Mouse (Mus musculus) thymus, adult 2 months (tissue): ENCODE results near the gene Ankrd13d. TPM values are rescaled to one million over a fixed set of nuclear protein-coding genes. Genes with fewer than 3 reads are reported as not detected.

ENCODE experiments used
- DNase-seq: peaks from one replicate; pipeline ENCODE4 v3.0.0; 2021
- H3K27ac ChIP-seq: fragments of 200-500 bp; 2 replicates; pipeline ENCODE4 v1.5.1; 2012; ENCODE audit warnings: low read length, control low read depth; ENCODE audit not compliant: control insufficient read depth, insufficient read depth
- H3K27me3 ChIP-seq: fragments of 200-500 bp; 2 replicates; pipeline ENCODE4 v1.6.1; 2012; ENCODE audit warnings: mild to moderate bottlenecking, low read length, moderate library complexity, mixed read lengths; ENCODE audit not compliant: control insufficient read depth, insufficient read depth
- H3K36me3 ChIP-seq: fragments of 200-500 bp; 2 replicates; pipeline ENCODE4 v1.6.1; 2012; ENCODE audit warnings: mild to moderate bottlenecking, low read length, moderate library complexity; ENCODE audit not compliant: control insufficient read depth, insufficient read depth
- H3K4me1 ChIP-seq: fragments of 200-500 bp; replicated peaks from 2 replicates; pipeline ENCODE4 v1.6.1; 2012; ENCODE audit warnings: low read length; ENCODE audit not compliant: control insufficient read depth, insufficient read depth
- H3K4me3 ChIP-seq: fragments of 200-500 bp; 2 replicates; pipeline ENCODE4 v1.5.1; 2012; ENCODE audit warnings: mild to moderate bottlenecking, low read length, control low read depth, moderate library complexity; ENCODE audit not compliant: control insufficient read depth, insufficient read depth
- CTCF ChIP-seq: fragments of 200-500 bp; IDR thresholded peaks from 2 replicates; pipeline ENCODE4 v1.5.1; 2012; ENCODE audit warnings: mild to moderate bottlenecking, control low read depth, low read length, moderate library complexity, borderline replicate concordance; ENCODE audit not compliant: control insufficient read depth, poor library complexity, insufficient read depth; ENCODE audit errors: extremely low read depth
- POLR2A ChIP-seq: fragments of 200-500 bp; IDR thresholded peaks from 2 replicates; pipeline ENCODE4 v1.6.1; 2012; ENCODE audit warnings: mild to moderate bottlenecking, low read length, control low read depth, moderate library complexity; ENCODE audit not compliant: control insufficient read depth, poor library complexity, insufficient read depth; ENCODE audit errors: extremely low read depth
- WGBS: fragments of 180-500 bp; shearing (Covaris S2); methylation state at CpG from one replicate; pipeline ENCODE4 v1.1.7; 2018; 5-methylcytosine and 5-hydroxymethylcytosine counted together
- polyA plus RNA-seq: library from polyadenylated mRNA; depleted of rRNA; stranded (reverse); fragments of >200 nt; gene quantifications from 2 replicates; pipeline ENCODE4 v1.2.3, GENCODE M21; 2012

The Ankrd13d gene
- polyA plus RNA-seq, 1 experiment, result 56.0 TPM

- Histone ChIP-seq H3K27ac (no peak overlapping the region), H3K27me3 (no peaks in the 10 kb centered on the region), H3K4me3 (no peak overlapping the region), H3K36me3 (peaks cover 68% of the 10 kb centered on the region), H3K4me1 (peaks cover 31% of the 10 kb centered on the region)
- WGBS, result 96% methylated on average over 11 of the region's 11 CpGs
- TF ChIP-seq POLR2A (no peak), CTCF (no peak)
- no peak for DNase-seq
Observed at GRCm38 (mm10) chr19:4291161-4291560, 8.2 kb upstream of the Ankrd13d start.

- DNase-seq, result no peak
- Histone ChIP-seq H3K4me1 (peaks cover 28% of the 10 kb centered on the region), H3K4me3 (no peak overlapping the region), H3K36me3 (peaks cover 70% of the 10 kb centered on the region), H3K27me3 (no peaks in the 10 kb centered on the region), H3K27ac (no peak overlapping the region)
- TF ChIP-seq POLR2A (no peak), CTCF (no peak)
- 95% methylated on average over 15 of the region's 15 CpGs for WGBS
Observed at GRCm38 (mm10) chr19:4290749-4291148, 7.8 kb upstream of the Ankrd13d start.

- 30% methylated on average over 7 of the region's 7 CpGs for WGBS
- DNase-seq, result no peak
- H3K4me1 ChIP-seq, result peaks cover 21% of the 10 kb centered on the region
- no peak for TF ChIP-seq CTCF
- TF ChIP-seq POLR2A, result no peak
- no peak overlapping the region for H3K4me3 ChIP-seq
- H3K27me3 ChIP-seq, result no peaks in the 10 kb centered on the region
- peak overlapping the region; percentile 44; the same call in 1 of the 2 replicates for H3K27ac ChIP-seq
- H3K36me3 ChIP-seq, result peaks cover 28% of the 10 kb centered on the region
Observed at GRCm38 (mm10) chr19:4283653-4284052, 716 bp upstream of the Ankrd13d start.

- Histone ChIP-seq H3K27me3 (no peaks in the 10 kb centered on the region), H3K4me1 (peaks cover 21% of the 10 kb centered on the region), H3K36me3 (no peaks in the 10 kb centered on the region), H3K4me3 (no peak overlapping the region), H3K27ac (no peak overlapping the region)
- TF ChIP-seq CTCF, result no peak
- no peak for TF ChIP-seq POLR2A
- WGBS, result 96% methylated on average over 9 of the region's 9 CpGs
- no peak for DNase-seq
Observed at GRCm38 (mm10) chr19:4280425-4280824, 2.5 kb downstream of the Ankrd13d start.

GRCm38 (mm10) chr19:4279487-4279886 lies 3.5 kb downstream of the Ankrd13d start:
- no peaks in the 10 kb centered on the region for H3K27me3 ChIP-seq
- TF ChIP-seq POLR2A (no peak), CTCF (no peak)
- no peaks in the 10 kb centered on the region for H3K36me3 ChIP-seq
- H3K4me3 ChIP-seq, result no peak overlapping the region
- H3K27ac ChIP-seq, result no peak overlapping the region
- no peak for DNase-seq
- H3K4me1 ChIP-seq, result peaks cover 21% of the 10 kb centered on the region
- 98% methylated on average over 1 of the region's 1 CpGs for WGBS

GRCm38 (mm10) chr19:4270972-4271371 lies 12.0 kb downstream of the Ankrd13d start:
- WGBS, result over 99% methylated on average over 11 of the region's 11 CpGs
- H3K27me3 ChIP-seq, result no peaks in the 10 kb centered on the region
- TF ChIP-seq POLR2A, result no peak
- no peak for TF ChIP-seq CTCF
- no peak overlapping the region for H3K27ac ChIP-seq
- H3K36me3 ChIP-seq, result no peaks in the 10 kb centered on the region
- DNase-seq, result no peak
- H3K4me3 ChIP-seq, result no peak overlapping the region
- peaks cover 11% of the 10 kb centered on the region for H3K4me1 ChIP-seq

GRCm38 (mm10) chr19:4270187-4270586 lies 12.8 kb downstream of the Ankrd13d start:
- Histone ChIP-seq H3K4me3 (no peak overlapping the region), H3K27me3 (no peaks in the 10 kb centered on the region), H3K36me3 (no peaks in the 10 kb centered on the region), H3K27ac (no peak overlapping the region), H3K4me1 (peaks cover 11% of the 10 kb centered on the region)
- TF ChIP-seq POLR2A, result no peak
- TF ChIP-seq CTCF, result no peak
- 96% methylated on average over 6 of the region's 6 CpGs for WGBS
- DNase-seq, result no peak
